Comparison of ENCODE assay signal across 46 mouse cellular contexts in the genomic region with DNA sequence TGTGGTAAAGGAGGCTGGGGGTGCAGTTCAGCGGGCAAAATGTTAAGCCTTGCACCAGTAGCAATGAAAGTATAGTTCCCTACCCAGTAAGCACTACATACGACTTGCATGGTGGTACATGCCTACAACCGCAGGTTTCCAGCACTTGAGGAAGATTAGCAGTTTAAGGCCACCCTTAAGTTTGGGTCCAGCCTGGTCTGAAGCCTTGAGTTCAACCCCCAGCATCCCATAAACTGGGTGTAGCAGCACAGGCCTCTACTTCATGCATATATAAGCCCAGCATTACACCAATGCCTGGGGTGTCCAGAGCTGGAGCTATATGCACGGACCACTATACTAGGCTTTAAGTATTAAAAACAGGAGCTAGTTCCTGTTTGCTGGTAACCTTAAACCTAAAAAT. TPM values are rescaled to one million over a fixed set of nuclear protein-coding genes. Genes with fewer than 3 reads are reported as not detected.
"Had no signal": no experiment of that assay in that cellular context is flagged by ENCODE, and none has a peak within 500 bp of the region (broad histone marks: within the 10 kb centered on the region; RNA-seq: fewer than 3 reads in every experiment).

No protein-coding gene starts in this region.

- H3K27me3 ChIP-seq: limb, embryonic 12.5 days; limb, embryonic 13.5 days; limb, embryonic 15.5 days; liver, embryonic 13.5 days; liver, embryonic 15.5 days; lung, embryonic 15.5 days; megakaryocyte, embryonic 14.5 days; midbrain, embryonic 12.5 days; midbrain, embryonic 15.5 days; neural tube, embryonic 12.5 days had no signal

- H3K9me3 ChIP-seq: limb, embryonic 10.5 days; limb, embryonic 12.5 days; limb, embryonic 13.5 days; limb, embryonic 15.5 days; liver, embryonic 13.5 days; liver, embryonic 15.5 days; lung, embryonic 15.5 days; megakaryocyte, embryonic 14.5 days; midbrain, embryonic 10.5 days; midbrain, embryonic 12.5 days; midbrain, embryonic 15.5 days; neural tube, embryonic 12.5 days had no signal

- H3K9ac ChIP-seq: limb, embryonic 12.5 days; limb, embryonic 13.5 days; limb, embryonic 15.5 days; liver, embryonic 13.5 days; liver, embryonic 14.5 days; liver, embryonic 15.5 days; liver, postnatal 0 days; lung, embryonic 14.5 days; lung, embryonic 15.5 days; midbrain, embryonic 12.5 days; midbrain, embryonic 15.5 days; neural tube, embryonic 12.5 days had no signal

- H3K4me2 ChIP-seq: limb, embryonic 12.5 days; limb, embryonic 13.5 days; limb, embryonic 15.5 days; liver, embryonic 11.5 days; liver, embryonic 13.5 days; liver, embryonic 15.5 days; lung, embryonic 14.5 days; lung, embryonic 15.5 days; midbrain, embryonic 12.5 days; midbrain, embryonic 15.5 days; neural tube, embryonic 12.5 days had no signal

- H3K4me1 ChIP-seq: limb, embryonic 10.5 days; limb, embryonic 12.5 days; limb, embryonic 13.5 days; limb, embryonic 15.5 days; lung, embryonic 15.5 days; megakaryocyte, embryonic 14.5 days; midbrain, embryonic 10.5 days; midbrain, embryonic 12.5 days; midbrain, embryonic 15.5 days; neural tube, embryonic 12.5 days had no signal

- DNase-seq: left cerebral cortex, postnatal 4 days; liver; liver, embryonic 13.5 days; liver, postnatal 0 days; lung, adult 18-20 months; lung, adult 2 months; lung, embryonic 14.5 days; lung, postnatal 10 days; lung, postnatal 14 days; lung, postnatal 36 days; lung, postnatal 4 days; midbrain, embryonic 14.5 days had no signal

- H3K27ac ChIP-seq: left cerebral cortex, adult 2 months; limb, embryonic 10.5 days; limb, embryonic 12.5 days; limb, embryonic 13.5 days; limb, embryonic 15.5 days; liver, embryonic 13.5 days; liver, embryonic 14.5 days; liver, embryonic 15.5 days; lung, embryonic 15.5 days; macrophage; midbrain, embryonic 10.5 days; midbrain, embryonic 12.5 days; midbrain, embryonic 15.5 days; neural tube, embryonic 12.5 days had no signal

- H3K4me3 ChIP-seq: left cerebral cortex, adult 2 months; limb, embryonic 10.5 days; limb, embryonic 12.5 days; limb, embryonic 13.5 days; limb, embryonic 15.5 days; liver, embryonic 13.5 days; liver, embryonic 15.5 days; lung, embryonic 15.5 days; megakaryocyte, embryonic 14.5 days; midbrain, embryonic 10.5 days; midbrain, embryonic 12.5 days; midbrain, embryonic 15.5 days; myocyte; neural tube, embryonic 12.5 days had no signal

- ATAC-seq: liver, postnatal 0 days; lung, postnatal 0 days; midbrain, embryonic 15.5 days; midbrain, embryonic 16.5 days had no signal

RNA-seq across cellular contexts. Expression of gene Msmb, which starts 42.0 kb away (rescaled TPM):
- total RNA-seq: left cerebral cortex, adult 18-20 months; left cerebral cortex, adult 2 months; left cerebral cortex, adult 8-10 months; left cerebral cortex, postnatal 10 days; left cerebral cortex, postnatal 14 days; left cerebral cortex, postnatal 25 days; left cerebral cortex, postnatal 36 days; left cerebral cortex, postnatal 4 days; megakaryocyte progenitor cell, adult 5-6 weeks; megakaryocyte, adult 5-6 weeks; megakaryocyte-erythroid progenitor cell, adult 5-6 weeks; midbrain, postnatal 0 days; monocyte, adult 5-6 weeks had no signal
- polyA plus RNA-seq: limb, embryonic 10.5 days; limb, embryonic 11.5 days; limb, embryonic 12.5 days; limb, embryonic 13.5 days; limb, embryonic 14.5 days; limb, embryonic 15.5 days; liver, embryonic 11.5 days; liver, embryonic 16.5 days; lung, adult 2 months; lung, embryonic 14.5 days; lung, embryonic 15.5 days; lung, embryonic 16.5 days; lung, postnatal 0 days; macrophage; midbrain, embryonic 10.5 days; midbrain, embryonic 12.5 days; midbrain, embryonic 14.5 days; midbrain, embryonic 15.5 days; midbrain, embryonic 16.5 days; midbrain, postnatal 0 days; myocyte; neural tube, embryonic 11.5 days; neural tube, embryonic 12.5 days had no signal
